Mouse (Mus musculus) neural tube, embryonic 13.5 days (tissue): Measurements from ENCODE around the gene Glra4. TPM values are rescaled to one million over a fixed set of nuclear protein-coding genes. Genes with fewer than 3 reads are reported as not detected.

Source experiments
- ATAC-seq: fragments of 200-750 bp; cut with Nextera tagmentation; 2 replicates; pipeline ENCODE4 v1.8.0; 2017; ENCODE audit warnings: low read depth, mild to moderate bottlenecking, moderate TSS enrichment, moderate library complexity
- H3K27ac ChIP-seq: fragments of 300-500 bp; sonication (generic); replicated peaks from 2 replicates; pipeline ENCODE4 v1.5.1; 2015; ENCODE audit warnings: moderate library complexity, mild to moderate bottlenecking, inconsistent platforms
- H3K27me3 ChIP-seq: fragments of 300-500 bp; sonication (generic); 2 replicates; pipeline ENCODE4 v1.6.1; 2015; ENCODE audit warnings: mild to moderate bottlenecking, inconsistent platforms
- H3K36me3 ChIP-seq: fragments of 300-500 bp; sonication (generic); 2 replicates; pipeline ENCODE4 v1.6.1; 2015; ENCODE audit warnings: mild to moderate bottlenecking, inconsistent platforms
- H3K4me1 ChIP-seq: fragments of 300-500 bp; sonication (generic); replicated peaks from 2 replicates; pipeline ENCODE4 v1.6.1; 2015; ENCODE audit warnings: inconsistent platforms
- H3K4me2 ChIP-seq: fragments of 300-500 bp; sonication (generic); 2 replicates; pipeline ENCODE4 v1.6.1; 2015; ENCODE audit warnings: inconsistent platforms, mild to moderate bottlenecking, moderate library complexity
- H3K4me3 ChIP-seq: fragments of 300-500 bp; sonication (generic); 2 replicates; pipeline ENCODE4 v1.5.1; 2015; ENCODE audit warnings: mild to moderate bottlenecking, inconsistent platforms
- H3K9ac ChIP-seq: fragments of 300-500 bp; sonication (generic); 2 replicates; pipeline ENCODE4 v1.6.1; 2015; ENCODE audit warnings: moderate library complexity, mild to moderate bottlenecking, inconsistent platforms
- H3K9me3 ChIP-seq: fragments of 300-500 bp; sonication (generic); 2 replicates; pipeline ENCODE4 v1.6.1; 2016; ENCODE audit warnings: inconsistent platforms
- WGBS: fragments of 180-500 bp; shearing (Covaris S2); methylation state at CpG from one replicate; pipeline ENCODE4 v1.1.7; 2015; 5-methylcytosine and 5-hydroxymethylcytosine counted together
- polyA plus RNA-seq: library from polyadenylated mRNA; unstranded; fragments of >200 nt; fragmentation: Nextera tagmentation; extraction: Ambion mirVana; gene quantifications from 2 replicates; pipeline ENCODE4 v1.2.1, GENCODE M21; 2015

Glra4 gene
- polyA plus RNA-seq, 1 experiment from 2014 or later = 0.13 TPM

- H3K27ac ChIP-seq = peak overlapping the region; percentile 92
- WGBS = 23% methylated on average over 14 of the region's 14 CpGs
- no peaks in the 10 kb centered on the region for H3K9me3 ChIP-seq
- no peaks in the 10 kb centered on the region for H3K36me3 ChIP-seq
- peaks cover 7% of the 10 kb centered on the region for H3K27me3 ChIP-seq
- H3K9ac ChIP-seq = peak overlapping the region; percentile 79
- no peaks in the 10 kb centered on the region; the same call in 1 of the 2 replicates for H3K4me1 ChIP-seq
- H3K4me3 ChIP-seq = peak overlapping the region; percentile 50
- peak overlapping the region; percentile 63 for H3K4me2 ChIP-seq
- peak; percentile 37 for ATAC-seq
Measured at GRCm38 (mm10) chrX:136708782-136709181, 71.2 kb downstream of the Glra4 start.

GRCm38 (mm10) chrX:136708168-136708681, 71.7 kb downstream of the Glra4 start:
- 13% methylated on average over 18 of the region's 18 CpGs for WGBS
- no peaks in the 10 kb centered on the region for H3K9me3 ChIP-seq
- H3K4me1 ChIP-seq = no peaks in the 10 kb centered on the region; the same call in 1 of the 2 replicates

More at GRCm38 (mm10) chrX:136708168-136708681, 71.7 kb downstream of the Glra4 start:
- H3K4me2 ChIP-seq = peak overlapping the region; percentile 63
- peak overlapping the region; percentile 50 for H3K4me3 ChIP-seq
- no peaks in the 10 kb centered on the region for H3K36me3 ChIP-seq
- H3K27ac ChIP-seq = peak overlapping the region; percentile 92
- H3K9ac ChIP-seq = peak overlapping the region; percentile 79
- peaks cover 3% of the 10 kb centered on the region; the same call in 1 of the 2 replicates for H3K27me3 ChIP-seq
- ATAC-seq = peak; percentile 95

Other genes starting within 250 kb of the Glra4 start
- gene Kir3dl2, start 236.1 kb downstream of the Glra4 start, polyA plus RNA-seq = not detected in 2 replicates
- gene Tceal3, start 189.3 kb downstream of the Glra4 start, polyA plus RNA-seq = 48.5 and 57.7 TPM in 2 replicates
- gene Tceal1, start 72.2 kb downstream of the Glra4 start, polyA plus RNA-seq = 18.2 and 18.9 TPM in 2 replicates
- 508 and 542 TPM in 2 replicates for gene Morf4l2, start 36.5 kb downstream of the Glra4 start, polyA plus RNA-seq
- 33.6 and 36.5 TPM in 2 replicates for gene Plp1, start 42.5 kb upstream of the Glra4 start, polyA plus RNA-seq
- gene Rab9b, start 88.6 kb upstream of the Glra4 start, polyA plus RNA-seq = 16.9 and 17.5 TPM in 2 replicates
- not detected in 2 replicates for gene H2bfm, start 147.2 kb upstream of the Glra4 start, polyA plus RNA-seq
- gene Tmsb15b2, start 195.4 kb upstream of the Glra4 start, polyA plus RNA-seq = 122 and 129 TPM in 2 replicates
- 12.3 and 13.1 TPM in 2 replicates for gene Tmsb15l, start 196.7 kb upstream of the Glra4 start, polyA plus RNA-seq
- gene Tmsb15b1, start 196.7 kb upstream of the Glra4 start, polyA plus RNA-seq = 36.6 and 43.6 TPM in 2 replicates
- gene Zcchc18, start 213.0 kb upstream of the Glra4 start, polyA plus RNA-seq = 215 and 233 TPM in 2 replicates